Mouse (Mus musculus): ENCODE results near the gene Rbm38.

GRCm38 (mm10) chr2:173082706-173083105 is 62.4 kb downstream of the Rbm38 start:
- TF ChIP-seq POLR2A (IDR thresholded peaks at IDR 0.05; ENCODE audit: borderline replicate concordance, extremely low read depth, low read depth, low read length): no peak
- no peak for TF ChIP-seq CTCF (IDR thresholded peaks at IDR 0.05; ENCODE audit: insufficient read depth, low read length)
